Mouse (Mus musculus) CD4-positive naive resting alpha-beta T cell, adult 76 days (primary cell): ENCODE results near the gene Trim43b. TPM values are rescaled to one million over a fixed set of nuclear protein-coding genes. Genes with fewer than 3 reads are reported as not detected.

Experiments used
- total RNA-seq: library from RNA; stranded (reverse); gene quantifications from one replicate; pipeline ENCODE4 v1.2.4, GENCODE M21; 2023

Trim43b gene
- total RNA-seq: not detected

DNA sequence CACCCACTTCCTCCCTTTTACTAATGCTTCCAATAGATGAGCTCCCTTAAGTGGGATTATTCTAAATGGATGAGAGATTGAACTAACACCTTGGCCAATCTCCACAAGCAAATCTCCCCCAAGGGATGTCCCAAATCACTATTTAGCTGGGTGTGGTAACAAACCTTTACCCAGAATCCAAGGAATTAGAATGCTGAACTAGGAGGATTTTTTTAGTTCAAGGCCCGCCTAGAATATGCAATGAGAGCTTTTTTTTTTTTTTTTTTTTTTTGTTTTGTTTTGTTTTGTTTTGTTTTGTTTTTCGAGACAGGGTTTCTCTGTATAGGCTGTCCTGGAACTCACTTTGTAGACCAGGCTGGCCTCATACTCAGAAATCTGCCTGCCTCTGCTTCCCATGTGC, at the start of gene Trim43b:
Gene Trim43b (minus strand): TSS at position 101 of the 400 bp plus-strand sequence.

Other genes with a start within 250 kb of the Trim43b start
- gene Bcl2a1a, start 135.9 kb downstream of the Trim43b start, total RNA-seq: 4.7 TPM
- 17.2 TPM for gene Bcl2a1b, start 106.4 kb upstream of the Trim43b start, total RNA-seq
- not detected for gene Gm29094, start 106.5 kb upstream of the Trim43b start, total RNA-seq
- gene Mthfs, start 117.8 kb upstream of the Trim43b start, total RNA-seq: 24.3 TPM